Mouse (Mus musculus): ENCODE data around the gene D130043K22Rik.

D130043K22Rik gene

DNA sequence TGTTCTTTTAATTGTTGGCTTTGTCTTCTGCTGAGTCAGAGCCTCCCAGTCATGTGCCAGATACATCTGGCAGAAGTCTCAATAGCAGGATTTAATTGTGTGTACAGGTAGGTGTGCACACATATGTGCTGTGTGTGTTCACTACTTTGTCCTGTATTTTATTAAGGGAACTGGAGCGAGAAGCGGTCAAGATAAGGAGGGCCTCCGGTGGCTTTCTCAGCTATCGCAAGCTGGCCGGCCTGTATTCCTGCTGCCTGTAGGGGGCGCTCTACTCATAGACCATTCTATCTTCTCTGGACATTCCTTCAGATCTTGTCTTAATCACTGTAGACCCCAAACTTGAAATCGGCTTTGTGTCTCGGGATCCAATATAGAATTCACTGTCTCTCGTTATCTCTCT, 93.7 kb downstream of the D130043K22Rik start:
- peaks cover 4% of the 10 kb centered on the region for H3K27me3 ChIP-seq (ENCODE audit: control insufficient read depth, insufficient read depth, low read length, poor library complexity, severe bottlenecking)
- DNase-seq (ENCODE audit: low read depth, low spot score), result peak; percentile 69
- H3K36me3 ChIP-seq (ENCODE audit: control insufficient read depth, insufficient read depth, low read length, poor library complexity, severe bottlenecking), result no peaks in the 10 kb centered on the region

- peaks cover 4% of the 10 kb centered on the region for H3K27me3 ChIP-seq (ENCODE audit: control insufficient read depth, insufficient read depth, low read length, poor library complexity, severe bottlenecking)
- DNase-seq (ENCODE audit: low read depth, low spot score), result no peak
- no peaks in the 10 kb centered on the region for H3K36me3 ChIP-seq (ENCODE audit: control insufficient read depth, insufficient read depth, low read length, poor library complexity, severe bottlenecking)
Observed at GRCm38 (mm10) chr13:24939472-24939871, 94.5 kb downstream of the D130043K22Rik start.

- peaks cover 4% of the 10 kb centered on the region; the same call in 1 of the 2 replicates for H3K27me3 ChIP-seq (ENCODE audit: control insufficient read depth, insufficient read depth, low read length, poor library complexity, severe bottlenecking)
- H3K36me3 ChIP-seq (ENCODE audit: control insufficient read depth, insufficient read depth, low read length, poor library complexity, severe bottlenecking), result no peaks in the 10 kb centered on the region
- no peak for DNase-seq (ENCODE audit: low read depth, low spot score)
Observed at GRCm38 (mm10) chr13:24942512-24943282, 97.8 kb downstream of the D130043K22Rik start, which contains the start of gene Gpld1. Gpld1 (plus strand) TSS chr13:24943152.

- no peaks in the 10 kb centered on the region for H3K36me3 ChIP-seq (ENCODE audit: control insufficient read depth, insufficient read depth, low read length, poor library complexity, severe bottlenecking)
- DNase-seq (ENCODE audit: low read depth, low spot score), result no peak
- H3K27me3 ChIP-seq (ENCODE audit: control insufficient read depth, insufficient read depth, low read length, poor library complexity, severe bottlenecking), result peaks cover 4% of the 10 kb centered on the region; the same call in 1 of the 2 replicates
Observed at GRCm38 (mm10) chr13:24943303-24943702, 98.4 kb downstream of the D130043K22Rik start.

- no peak for DNase-seq (ENCODE audit: low read depth, low spot score)
- no peaks in the 10 kb centered on the region for H3K36me3 ChIP-seq (ENCODE audit: control insufficient read depth, insufficient read depth, low read length, poor library complexity, severe bottlenecking)
- H3K27me3 ChIP-seq (ENCODE audit: control insufficient read depth, insufficient read depth, low read length, poor library complexity, severe bottlenecking), result no peaks in the 10 kb centered on the region
Observed at GRCm38 (mm10) chr13:24945567-24945966, 100.6 kb downstream of the D130043K22Rik start.

DNA sequence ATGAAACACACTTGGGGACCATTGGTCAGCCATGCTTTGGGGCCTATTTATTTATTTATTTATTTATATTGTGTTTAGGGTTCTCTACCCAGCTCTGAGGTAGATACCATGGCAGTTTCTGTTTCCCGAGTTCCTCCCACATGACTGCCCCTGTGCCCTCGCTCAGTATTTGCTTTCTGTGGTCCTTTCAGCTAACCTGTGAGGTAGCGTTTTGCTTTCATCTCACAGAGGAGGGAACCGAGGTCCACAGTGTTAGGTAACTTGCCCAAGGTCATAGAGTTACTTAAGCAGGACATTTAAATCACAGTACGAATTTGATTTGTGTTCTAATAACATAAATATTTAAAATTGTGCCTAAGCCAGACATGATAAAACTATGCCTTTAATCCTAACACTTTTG, 102.2 kb downstream of the D130043K22Rik start:
- no peak for DNase-seq (ENCODE audit: low read depth, low spot score)
- Histone ChIP-seq H3K36me3 (ENCODE audit: control insufficient read depth, insufficient read depth, low read length, poor library complexity, severe bottlenecking) (no peaks in the 10 kb centered on the region), H3K27me3 (ENCODE audit: control insufficient read depth, insufficient read depth, low read length, poor library complexity, severe bottlenecking) (no peaks in the 10 kb centered on the region)

- DNase-seq (ENCODE audit: low read depth, low spot score), result no peak
Observed at GRCm38 (mm10) chr13:24948870-24949269, 103.9 kb downstream of the D130043K22Rik start.

More at GRCm38 (mm10) chr13:24948870-24949269, 103.9 kb downstream of the D130043K22Rik start:
- Histone ChIP-seq H3K27me3 (ENCODE audit: control insufficient read depth, insufficient read depth, low read length, poor library complexity, severe bottlenecking) (no peaks in the 10 kb centered on the region), H3K36me3 (ENCODE audit: control insufficient read depth, insufficient read depth, low read length, poor library complexity, severe bottlenecking) (no peaks in the 10 kb centered on the region)
